In genomic region chr1:154885207-154885548, GRCm38 (mm10) we compare ENCODE assay signal across 12 mouse cellular contexts. TPM values are rescaled to one million over a fixed set of nuclear protein-coding genes. Genes with fewer than 3 reads are reported as not detected.
DNase-seq lines count a peak whose midpoint lies in the region; ATAC-seq and TF ChIP-seq lines count a peak whose summit lies in the region.
"Had no signal": no experiment of that assay in that cellular context is flagged by ENCODE, and none has a peak within 500 bp of the region (broad histone marks: within the 10 kb centered on the region; RNA-seq: fewer than 3 reads in every experiment).

No protein-coding gene starts in this region.

- intact Hi-C loops in heart, postnatal 36 days (cut with DNase I), result loop anchor here (5.0 kb wide), 1 partner anchor 122 kb away; no protein-coding TSS in a partner anchor

- 38% methylated on average over 6 of the region's 6 CpGs for WGBS in heart, embryonic 15.5 days
- 35% methylated on average over 6 of the region's 6 CpGs for WGBS in lung, embryonic 14.5 days

- no peaks in the 10 kb centered on the region for H3K9me3 ChIP-seq in heart, embryonic 15.5 days (replicated peaks)
- H3K9me3 ChIP-seq in lung, embryonic 14.5 days (ENCODE audit: low read depth, low read length), result no peaks in the 10 kb centered on the region
- H3K9me3 ChIP-seq: embryonic facial prominence, embryonic 12.5 days; forebrain, embryonic 12.5 days; limb, embryonic 13.5 days had no signal

- 0 out of 2 replicates have a peak, but pooled peaks have one; percentile 2 for TF ChIP-seq CTCF in lung, embryonic 14.5 days (IDR thresholded peaks at IDR 0.05; ENCODE audit: low read depth)

- H3K27ac ChIP-seq in heart, embryonic 15.5 days, result no peak overlapping the region
- H3K27ac ChIP-seq in lung, embryonic 14.5 days (ENCODE audit: low read depth), result no peak overlapping the region
- H3K27ac ChIP-seq: embryonic facial prominence, embryonic 12.5 days; forebrain, embryonic 12.5 days; limb, embryonic 13.5 days had no signal

- H3K4me2 ChIP-seq in heart, embryonic 15.5 days, result peak overlapping the region; percentile 90
- no peak overlapping the region for H3K4me2 ChIP-seq in lung, embryonic 14.5 days

- peaks cover 45% of the 10 kb centered on the region for H3K27me3 ChIP-seq in heart, embryonic 15.5 days
- H3K27me3 ChIP-seq in lung, embryonic 14.5 days (ENCODE audit: insufficient read depth, low read length), result peaks cover 35% of the 10 kb centered on the region

- no peaks in the 10 kb centered on the region for H3K36me3 ChIP-seq in heart, embryonic 15.5 days
- H3K36me3 ChIP-seq in lung, embryonic 14.5 days (ENCODE audit: insufficient read depth), result no peaks in the 10 kb centered on the region
- H3K36me3 ChIP-seq: embryonic facial prominence, embryonic 12.5 days; forebrain, embryonic 12.5 days; limb, embryonic 13.5 days had no signal

- no peak overlapping the region for H3K4me3 ChIP-seq in heart, embryonic 15.5 days
- no peak overlapping the region for H3K4me3 ChIP-seq in lung, embryonic 14.5 days (ENCODE audit: low read depth, low read length)

- ATAC-seq in heart, embryonic 15.5 days (replicated peaks; ENCODE audit: insufficient number of reproducible peaks, insufficient read depth, low FRiP score, low read depth), result no peak
- ATAC-seq in lung, embryonic 14.5 days (ENCODE audit: insufficient read depth), result peak; percentile 23; the same call in 1 of the 2 replicates

- DNase-seq in heart, postnatal 36 days, result no peak
- DNase-seq in lung, embryonic 14.5 days, result no peak
- no peak for DNase-seq in lung, postnatal 36 days
- peak; percentile 38 for DNase-seq in embryo, embryonic 10 days (ENCODE audit: low spot score)
- peak; percentile 24 for DNase-seq in retina, embryonic 14.5 days (ENCODE audit: low spot score)
- no peak for DNase-seq in left cerebral cortex, adult 11 months (ENCODE audit: low spot score)
- DNase-seq: kidney, adult 8-10 months; lung, adult 2 months had no signal

- no peak overlapping the region for H3K9ac ChIP-seq in heart, embryonic 15.5 days
- H3K9ac ChIP-seq in lung, embryonic 14.5 days, result no peak overlapping the region

- H3K4me1 ChIP-seq in heart, embryonic 15.5 days (replicated peaks), result peaks cover 12% of the 10 kb centered on the region
- no peaks in the 10 kb centered on the region for H3K4me1 ChIP-seq in lung, embryonic 14.5 days (ENCODE audit: insufficient read depth)

RNA-seq across cellular contexts. Expression of gene Cacna1e, which starts 0.9 kb away (rescaled TPM):
- 0.14 and 0.18 TPM in 2 replicates for polyA plus RNA-seq in heart, embryonic 15.5 days (2015; fragmentation: Nextera tagmentation; extraction: Ambion mirVana)
- under 1 TPM; 0.16 to 0.17 TPM for total RNA-seq in heart, postnatal 36 days (2021)
- 0.23 and 0.25 TPM in 2 replicates for polyA plus RNA-seq in lung, embryonic 14.5 days (2014; fragmentation: Nextera tagmentation; extraction: Ambion mirVana)

Comparison
In these comparisons a context has a peak if more than half of its experiments do, and no peak if none do; other contexts are left out.
1. DNase-seq: peak in embryo, embryonic 10 days (single experiment) and retina, embryonic 14.5 days (single experiment); none in heart, postnatal 36 days (0 of 2), lung, embryonic 14.5 days (single experiment), lung, postnatal 36 days (single experiment) and left cerebral cortex, adult 11 months (single experiment).